Mouse (Mus musculus): ENCODE data around the gene Cfap157. TPM values are rescaled to one million over a fixed set of nuclear protein-coding genes. Genes with fewer than 3 reads are reported as not detected.

The Cfap157 gene
- polyA plus RNA-seq, 1 experiment from 2014 or later = 0.33 TPM

Other genes with a start within 250 kb of the Cfap157 start
- 10.4 and 10.6 TPM in 2 replicates for gene Fam102a, start 249.1 kb downstream of the Cfap157 start, polyA plus RNA-seq (2014; fragmentation: Nextera tagmentation; extraction: Ambion mirVana)
- gene Dpm2, start 213.6 kb downstream of the Cfap157 start, polyA plus RNA-seq (2014; fragmentation: Nextera tagmentation; extraction: Ambion mirVana) = 98.9 and 102 TPM in 2 replicates
- gene Pip5kl1, start 209.6 kb downstream of the Cfap157 start, polyA plus RNA-seq (2014; fragmentation: Nextera tagmentation; extraction: Ambion mirVana) = 1.8 and 2.3 TPM in 2 replicates
- gene 9430097D07Rik, start 208.7 kb downstream of the Cfap157 start, polyA plus RNA-seq (2014; fragmentation: Nextera tagmentation; extraction: Ambion mirVana) = 0.35 TPM in 1 of 2 replicates, not detected in the other
- 15.4 and 16.7 TPM in 2 replicates for gene St6galnac4, start 197.3 kb downstream of the Cfap157 start, polyA plus RNA-seq (2014; fragmentation: Nextera tagmentation; extraction: Ambion mirVana)
- gene St6galnac6, start 184.7 kb downstream of the Cfap157 start, polyA plus RNA-seq (2014; fragmentation: Nextera tagmentation; extraction: Ambion mirVana) = 4.7 and 5.1 TPM in 2 replicates
- 18.9 and 20.6 TPM in 2 replicates for gene Ak1, start 162.7 kb downstream of the Cfap157 start, polyA plus RNA-seq (2014; fragmentation: Nextera tagmentation; extraction: Ambion mirVana)
- gene Eng, start 137.8 kb downstream of the Cfap157 start, polyA plus RNA-seq (2014; fragmentation: Nextera tagmentation; extraction: Ambion mirVana) = 25.5 and 25.9 TPM in 2 replicates
- gene Fpgs, start 80.3 kb downstream of the Cfap157 start, polyA plus RNA-seq (2014; fragmentation: Nextera tagmentation; extraction: Ambion mirVana) = 21.9 and 22.3 TPM in 2 replicates
- gene Cdk9, start 71.4 kb downstream of the Cfap157 start, polyA plus RNA-seq (2014; fragmentation: Nextera tagmentation; extraction: Ambion mirVana) = 79.2 and 95.7 TPM in 2 replicates
- 33.2 and 33.7 TPM in 2 replicates for gene Sh2d3c, start 63.4 kb downstream of the Cfap157 start, polyA plus RNA-seq (2014; fragmentation: Nextera tagmentation; extraction: Ambion mirVana)
- 2.1 and 2.3 TPM in 2 replicates for gene 6330409D20Rik, start 43.4 kb downstream of the Cfap157 start, polyA plus RNA-seq (2014; fragmentation: Nextera tagmentation; extraction: Ambion mirVana)
- gene Tor2a, start 27.2 kb downstream of the Cfap157 start, polyA plus RNA-seq (2014; fragmentation: Nextera tagmentation; extraction: Ambion mirVana) = 56.8 and 68.3 TPM in 2 replicates
- 0.80 and 0.84 TPM in 2 replicates for gene Ttc16, start 8.8 kb downstream of the Cfap157 start, polyA plus RNA-seq (2014; fragmentation: Nextera tagmentation; extraction: Ambion mirVana)
- 3.3 and 4.6 TPM in 2 replicates for gene Ptrh1, start 8.6 kb downstream of the Cfap157 start, polyA plus RNA-seq (2014; fragmentation: Nextera tagmentation; extraction: Ambion mirVana)
- 44.0 and 44.6 TPM in 2 replicates for gene Stxbp1, start 62.8 kb upstream of the Cfap157 start, polyA plus RNA-seq (2014; fragmentation: Nextera tagmentation; extraction: Ambion mirVana)
- gene Fam129b, start 91.7 kb upstream of the Cfap157 start, polyA plus RNA-seq (2014; fragmentation: Nextera tagmentation; extraction: Ambion mirVana) = 13.8 and 15.4 TPM in 2 replicates
- 134 and 151 TPM in 2 replicates for gene Rpl12, start 177.1 kb upstream of the Cfap157 start, polyA plus RNA-seq (2014; fragmentation: Nextera tagmentation; extraction: Ambion mirVana)
- 10.7 and 13.0 TPM in 2 replicates for gene Lrsam1, start 177.2 kb upstream of the Cfap157 start, polyA plus RNA-seq (2014; fragmentation: Nextera tagmentation; extraction: Ambion mirVana)
- gene Slc2a8, start 197.7 kb upstream of the Cfap157 start, polyA plus RNA-seq (2014; fragmentation: Nextera tagmentation; extraction: Ambion mirVana) = 11.8 and 13.4 TPM in 2 replicates

All from forebrain, embryonic 11.5 days (tissue).